Mouse (Mus musculus) liver, adult 2 months (tissue): ENCODE results near the gene Hip1.

Experiments
- CTCF ChIP-seq: fragments of 200-500 bp; IDR thresholded peaks from 2 replicates; pipeline ENCODE4 v1.5.1; 2011; ENCODE audit warnings: low read depth, low read length, control low read depth
- POLR2A ChIP-seq: fragments of 200-500 bp; IDR thresholded peaks from 2 replicates; pipeline ENCODE4 v1.6.1; 2011; ENCODE audit warnings: low read length, control low read depth; ENCODE audit not compliant: insufficient read depth; ENCODE audit errors: extremely low read depth

- no peak for TF ChIP-seq POLR2A
- TF ChIP-seq CTCF = no peak
Observed at GRCm38 (mm10) chr5:135579331-135579751, 34.4 kb upstream of the Hip1 start.
